Mouse (Mus musculus): Measurements from ENCODE around the gene Wdr64. TPM values are rescaled to one million over a fixed set of nuclear protein-coding genes. Genes with fewer than 3 reads are reported as not detected.

The Wdr64 gene
- polyA plus RNA-seq, 1 experiment from 2014 or later, result not detected

DNA sequence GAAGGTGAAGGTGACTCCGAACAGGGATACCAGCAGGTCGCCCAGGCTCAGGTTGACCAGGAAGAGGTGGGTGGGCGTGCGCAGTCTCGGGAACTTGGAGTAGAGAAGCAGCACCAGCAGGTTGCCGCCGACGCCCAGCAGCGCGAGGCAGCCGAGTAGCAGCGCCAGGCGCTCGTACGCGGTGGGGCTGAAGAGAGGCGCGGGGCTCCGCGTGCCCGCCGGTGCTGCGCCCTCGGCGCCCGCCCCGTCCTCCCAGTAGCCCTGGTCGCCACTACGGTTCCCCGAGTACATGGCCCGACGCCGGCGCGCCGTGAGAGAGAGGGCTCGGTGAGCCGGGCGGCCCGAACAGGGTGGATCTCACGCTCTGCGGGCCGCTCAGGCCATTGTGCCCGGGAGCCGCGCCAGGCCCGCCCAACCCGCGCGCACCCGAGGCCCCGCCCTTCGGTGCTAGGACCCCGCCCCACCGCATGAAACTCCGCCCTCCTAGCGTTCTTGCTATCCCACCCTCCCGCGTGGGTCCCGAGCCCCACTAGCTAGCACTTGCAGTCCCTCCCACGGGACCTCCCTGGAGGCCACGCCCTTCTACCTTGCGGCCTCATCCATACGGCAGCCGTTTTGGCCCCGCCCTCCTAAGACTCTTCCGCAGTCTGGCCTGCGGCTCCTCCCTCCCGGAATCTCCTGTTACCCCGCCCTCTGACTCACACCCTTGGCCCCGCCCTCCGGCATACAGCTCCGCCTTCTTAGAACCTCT lies 6.0 kb upstream of the Wdr64 start, which contains the start of the genes Opn3 and Chml:
TSS of gene Opn3 (minus strand) at position 531 of the 751 bp plus-strand sequence.
TSS of gene Chml (minus strand) at position 656 of the 751 bp plus-strand sequence.
- peaks cover 30% of the 10 kb centered on the region for H3K4me1 ChIP-seq
- H3K4me2 ChIP-seq (replicated peaks), result peak within 1 kb of the TSS; percentile 68
- under 1% methylated on average over 71 of the region's 73 CpGs for WGBS
- peak; percentile 96 for ATAC-seq (ENCODE audit: low FRiP score, low read depth)
- H3K9me3 ChIP-seq, result no peaks in the 10 kb centered on the region
- H3K27me3 ChIP-seq, result no peaks in the 10 kb centered on the region
- H3K4me3 ChIP-seq, result peak within 1 kb of the TSS; percentile 79
- peak within 1 kb of the TSS; percentile 89 for H3K27ac ChIP-seq (replicated peaks)
- peak within 1 kb of the TSS; percentile 76 for H3K9ac ChIP-seq (replicated peaks)
- H3K36me3 ChIP-seq, result peaks cover 8% of the 10 kb centered on the region

DNA sequence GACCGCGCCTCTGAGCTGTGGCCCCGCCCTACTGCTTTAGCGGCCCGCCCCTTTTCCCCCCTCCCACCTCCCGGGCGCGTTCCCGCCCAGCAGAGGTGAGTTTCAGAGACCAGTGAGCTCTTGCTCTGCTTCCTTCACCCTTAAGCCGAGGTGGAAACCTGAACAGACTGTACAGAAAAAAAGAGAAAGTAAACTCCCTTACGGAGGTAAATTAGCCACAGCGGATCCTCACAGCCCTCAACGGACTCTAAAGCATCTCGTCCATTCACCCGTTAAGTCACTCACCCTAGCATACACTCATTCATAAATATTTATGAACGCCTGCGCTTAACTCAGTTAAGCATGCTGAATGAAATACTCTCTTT lies 5.4 kb upstream of the Wdr64 start:
- H3K27me3 ChIP-seq, result no peaks in the 10 kb centered on the region
- H3K9me3 ChIP-seq, result no peaks in the 10 kb centered on the region
- peaks cover 30% of the 10 kb centered on the region for H3K4me1 ChIP-seq
- whole genome bisulfite sequencing, result under 1% methylated on average over 17 of the region's 17 CpGs
- peak; percentile 76 for ATAC-seq (ENCODE audit: low FRiP score, low read depth)
- H3K9ac ChIP-seq (replicated peaks), result 0 out of 2 replicates have a peak overlapping the region, but pooled peaks have one; percentile 11
- H3K36me3 ChIP-seq, result peaks cover 3% of the 10 kb centered on the region
- H3K4me3 ChIP-seq, result peak overlapping the region; percentile 79
- H3K4me2 ChIP-seq (replicated peaks), result peak overlapping the region; percentile 68
- H3K27ac ChIP-seq (replicated peaks), result no peak overlapping the region

DNA sequence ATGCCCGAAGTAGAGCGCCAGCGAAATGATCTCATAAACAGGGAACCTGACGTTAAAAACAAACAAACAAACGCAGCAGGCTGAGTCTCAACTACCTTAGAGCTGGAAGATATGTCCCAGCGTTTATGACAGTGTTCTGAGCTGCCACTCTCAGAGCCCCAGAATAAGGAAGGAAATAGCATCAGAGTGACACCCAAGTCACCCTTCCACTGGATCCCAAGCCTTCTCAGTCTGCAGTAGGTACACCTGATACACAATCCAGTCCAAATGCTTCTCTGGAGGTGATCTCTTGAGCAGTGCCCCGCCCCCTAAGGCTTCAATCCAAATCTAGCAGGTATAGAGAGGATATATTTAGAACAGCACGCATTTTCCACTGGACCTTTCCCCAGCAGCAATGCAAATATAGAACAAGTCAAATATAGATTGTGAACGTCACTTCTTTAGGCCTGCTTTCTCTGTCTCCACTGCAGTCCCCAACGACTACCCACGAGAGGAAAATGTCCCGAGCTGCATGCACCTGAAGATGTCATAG lies 4.9 kb upstream of the Wdr64 start:
- peak; percentile 5; the same call in 1 of the 2 replicates for ATAC-seq (ENCODE audit: low FRiP score, low read depth)
- H3K36me3 ChIP-seq, result no peaks in the 10 kb centered on the region
- H3K9ac ChIP-seq (replicated peaks), result 0 out of 2 replicates have a peak overlapping the region, but pooled peaks have one; percentile 11
- H3K27me3 ChIP-seq, result no peaks in the 10 kb centered on the region
- peak overlapping the region; percentile 79 for H3K4me3 ChIP-seq
- H3K4me2 ChIP-seq (replicated peaks), result peak overlapping the region; percentile 68
- H3K27ac ChIP-seq (replicated peaks), result no peak overlapping the region
- H3K4me1 ChIP-seq, result peaks cover 30% of the 10 kb centered on the region
- no peaks in the 10 kb centered on the region for H3K9me3 ChIP-seq
- WGBS, result 43% methylated on average over 12 of the region's 12 CpGs

DNA sequence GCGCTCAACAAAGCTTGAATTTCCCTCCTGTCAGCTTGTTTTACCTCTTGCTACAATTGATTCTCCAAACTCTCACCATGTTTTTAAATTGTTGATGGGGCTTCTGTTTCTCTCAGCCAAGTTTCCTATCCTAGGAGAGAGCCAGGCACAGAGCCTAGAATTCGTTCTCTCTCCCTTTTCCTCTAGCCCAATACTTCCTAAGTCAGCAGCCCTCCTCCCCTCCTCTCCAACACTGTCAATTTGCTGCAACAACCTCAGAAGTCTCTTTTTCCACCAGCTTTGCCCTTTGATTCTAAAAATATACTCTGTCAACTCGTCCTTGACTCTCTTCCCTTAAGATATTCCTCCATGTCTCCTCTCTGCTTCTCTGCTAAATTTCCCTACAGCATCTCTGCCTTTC lies 982 bp downstream of the Wdr64 start:
- H3K9ac ChIP-seq (replicated peaks), result no peak overlapping the region
- no peak overlapping the region for H3K4me3 ChIP-seq
- WGBS, result 72% methylated on average over 3 of the region's 3 CpGs

DNA sequence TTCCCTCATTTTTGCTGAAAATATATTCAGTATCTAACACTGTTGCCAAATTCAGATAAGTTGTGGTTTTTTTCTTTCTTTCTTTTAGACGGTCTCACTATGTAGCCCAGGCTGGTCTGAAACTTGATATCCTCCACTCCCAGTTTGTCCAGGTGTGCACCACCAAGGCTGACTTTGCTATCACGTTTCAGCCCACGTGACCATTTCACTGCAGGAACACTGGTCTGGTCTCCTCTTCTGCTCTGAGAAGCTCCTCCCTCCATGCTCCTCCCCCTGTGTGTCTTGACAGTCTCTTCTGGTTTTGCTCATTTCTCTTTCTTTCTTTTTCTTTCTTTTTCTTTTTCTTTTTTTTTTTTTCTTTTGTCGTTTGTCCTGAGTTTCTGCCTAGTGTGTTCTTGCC lies 1.4 kb downstream of the Wdr64 start:
- Histone ChIP-seq H3K4me2 (replicated peaks) (no peak overlapping the region), H3K36me3 (no peaks in the 10 kb centered on the region), H3K27ac (replicated peaks) (no peak overlapping the region), H3K27me3 (no peaks in the 10 kb centered on the region), H3K4me3 (no peak overlapping the region), H3K9ac (replicated peaks) (no peak overlapping the region), H3K9me3 (no peaks in the 10 kb centered on the region), H3K4me1 (no peaks in the 10 kb centered on the region)
- no peak for ATAC-seq (ENCODE audit: low FRiP score, low read depth)
- WGBS, result 50% methylated on average over 4 of the region's 4 CpGs

More for the DNA sequence above, 982 bp downstream of the Wdr64 start:
- H3K4me1 ChIP-seq, result no peaks in the 10 kb centered on the region
- no peaks in the 10 kb centered on the region for H3K9me3 ChIP-seq
- no peak overlapping the region for H3K27ac ChIP-seq (replicated peaks)
- no peak overlapping the region for H3K4me2 ChIP-seq (replicated peaks)
- ATAC-seq (ENCODE audit: low FRiP score, low read depth), result no peak
- no peaks in the 10 kb centered on the region for H3K36me3 ChIP-seq
- H3K27me3 ChIP-seq, result no peaks in the 10 kb centered on the region

DNA sequence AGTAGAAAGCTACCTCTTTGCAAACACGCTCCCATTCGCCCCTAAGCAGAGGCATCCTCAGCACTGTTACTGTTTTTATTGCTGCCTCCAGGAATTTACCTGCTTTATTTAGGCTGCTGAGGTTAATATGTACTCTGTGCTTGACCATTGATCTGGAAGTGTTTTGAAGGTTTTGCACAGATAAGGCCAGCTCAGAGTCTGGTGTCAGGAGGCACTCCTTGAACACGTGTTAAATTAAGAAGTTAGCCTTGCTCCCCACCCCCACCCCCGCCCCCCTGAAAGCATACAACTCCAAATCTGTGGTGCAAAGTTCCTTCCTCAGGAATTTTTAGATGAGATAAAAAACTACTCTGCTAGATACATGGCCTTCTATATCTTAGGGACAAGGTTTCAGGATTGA lies 2.8 kb downstream of the Wdr64 start:
- Histone ChIP-seq H3K27me3 (no peaks in the 10 kb centered on the region), H3K27ac (replicated peaks) (no peak overlapping the region), H3K4me1 (no peaks in the 10 kb centered on the region), H3K9me3 (no peaks in the 10 kb centered on the region), H3K4me2 (replicated peaks) (no peak overlapping the region), H3K36me3 (no peaks in the 10 kb centered on the region), H3K9ac (replicated peaks) (no peak overlapping the region), H3K4me3 (no peak overlapping the region)
- WGBS, result 83% methylated on average over 4 of the region's 4 CpGs
- no peak for ATAC-seq (ENCODE audit: low FRiP score, low read depth)

DNA sequence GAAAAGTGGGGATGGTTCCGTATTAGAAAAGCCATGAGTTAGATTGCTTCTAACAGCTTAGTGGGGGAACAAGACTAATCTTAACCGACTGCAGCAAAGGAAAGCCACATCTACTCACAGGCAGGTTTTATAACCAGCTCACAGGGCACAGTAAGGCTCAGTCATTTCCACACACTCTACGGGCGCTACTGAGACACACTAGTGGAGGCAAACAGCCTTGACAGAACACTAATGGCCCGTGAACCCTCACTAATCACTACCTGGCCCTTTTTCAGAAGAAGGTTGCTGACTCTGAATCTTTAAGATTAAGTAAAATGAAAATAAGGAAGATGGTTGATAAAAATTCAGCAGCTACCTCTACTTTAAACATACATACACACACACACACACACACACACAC lies 9.2 kb downstream of the Wdr64 start:
- WGBS, result 80% methylated on average over 5 of the region's 5 CpGs
- Histone ChIP-seq H3K27me3 (no peaks in the 10 kb centered on the region), H3K4me3 (no peak overlapping the region), H3K9me3 (no peaks in the 10 kb centered on the region), H3K27ac (replicated peaks) (no peak overlapping the region), H3K4me1 (no peaks in the 10 kb centered on the region), H3K36me3 (no peaks in the 10 kb centered on the region), H3K4me2 (replicated peaks) (no peak overlapping the region), H3K9ac (replicated peaks) (no peak overlapping the region)
- no peak for ATAC-seq (ENCODE audit: low FRiP score, low read depth)

DNA sequence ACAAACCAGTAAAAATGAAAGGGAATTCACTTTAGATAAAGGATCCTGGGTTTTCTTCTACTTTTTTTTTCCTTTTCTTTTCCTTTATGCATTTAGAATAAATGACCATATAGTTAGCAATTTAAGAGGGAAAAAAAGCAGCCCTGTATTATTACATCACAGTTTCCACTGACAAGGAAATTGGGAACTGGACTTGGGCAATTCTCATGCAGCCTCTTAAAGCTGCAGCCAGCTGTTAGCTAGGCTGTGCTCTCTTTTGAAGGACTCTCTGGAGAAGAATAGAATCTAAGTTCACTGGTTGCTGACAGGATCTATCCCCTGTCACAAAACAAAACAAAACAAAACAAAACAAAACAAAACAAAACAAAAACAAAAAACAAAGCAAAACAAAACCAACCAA lies 9.6 kb downstream of the Wdr64 start:
- no peak for ATAC-seq (ENCODE audit: low FRiP score, low read depth)
- no peak overlapping the region for H3K9ac ChIP-seq (replicated peaks)
- H3K27me3 ChIP-seq, result no peaks in the 10 kb centered on the region

DNA sequence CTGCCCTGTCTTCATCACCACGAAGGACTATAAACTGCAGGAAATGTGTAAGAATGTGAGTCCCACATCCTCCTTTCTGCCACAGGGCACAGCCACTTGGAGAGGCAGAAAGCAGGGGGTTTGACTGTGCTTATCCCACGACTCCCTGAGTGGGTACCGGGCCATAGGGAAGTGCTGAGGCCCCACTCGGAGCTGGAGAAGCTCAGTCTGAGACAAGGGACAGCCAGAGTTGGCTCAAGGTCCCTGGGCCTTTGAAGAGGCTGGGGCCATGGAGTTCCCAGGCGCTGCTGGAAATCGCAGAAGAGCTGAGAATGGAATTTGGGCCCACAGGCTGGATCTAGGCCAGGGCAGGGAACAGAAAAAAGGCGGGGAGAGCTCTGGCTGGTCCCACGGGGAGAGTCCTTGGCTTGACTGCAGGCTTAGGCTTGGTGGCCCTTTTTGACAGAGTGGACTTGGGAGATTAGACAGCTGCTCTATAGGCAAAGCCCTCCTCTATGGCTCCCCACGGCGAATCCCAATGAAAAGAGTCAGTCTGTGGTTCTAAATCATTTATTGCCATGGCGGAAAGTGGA lies 14.0 kb downstream of the Wdr64 start:
- Histone ChIP-seq H3K4me3 (no peak overlapping the region), H3K4me1 (no peaks in the 10 kb centered on the region), H3K9me3 (no peaks in the 10 kb centered on the region), H3K4me2 (replicated peaks) (no peak overlapping the region), H3K9ac (replicated peaks) (no peak overlapping the region), H3K36me3 (no peaks in the 10 kb centered on the region), H3K27ac (replicated peaks) (no peak overlapping the region), H3K27me3 (no peaks in the 10 kb centered on the region)
- 77% methylated on average over 11 of the region's 11 CpGs for WGBS
- no peak for ATAC-seq (ENCODE audit: low FRiP score, low read depth)

More for the DNA sequence above, 9.6 kb downstream of the Wdr64 start:
- Histone ChIP-seq H3K4me3 (no peak overlapping the region), H3K9me3 (no peaks in the 10 kb centered on the region), H3K27ac (replicated peaks) (no peak overlapping the region), H3K4me1 (no peaks in the 10 kb centered on the region), H3K4me2 (replicated peaks) (no peak overlapping the region), H3K36me3 (no peaks in the 10 kb centered on the region)

DNA sequence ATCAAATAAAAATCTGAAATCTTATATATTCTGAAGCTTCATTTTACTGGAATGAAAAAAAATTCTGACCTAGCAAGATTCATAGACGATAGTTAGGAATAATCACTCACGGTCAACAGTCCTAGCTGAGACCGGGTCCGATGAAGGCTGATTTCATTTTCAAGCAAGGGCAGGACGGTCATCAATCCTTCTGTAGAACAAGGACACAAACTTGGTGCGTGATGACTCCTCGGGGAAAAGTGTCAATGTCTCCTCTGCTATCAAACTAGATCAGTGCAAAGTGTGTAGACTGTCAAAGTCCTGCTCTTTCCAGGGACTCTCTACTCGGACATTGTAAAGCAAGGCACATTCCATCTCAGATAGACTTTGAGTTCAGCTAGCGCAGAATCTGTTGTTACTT lies 18.4 kb downstream of the Wdr64 start:
- no peaks in the 10 kb centered on the region for H3K4me1 ChIP-seq
- no peak for ATAC-seq (ENCODE audit: low FRiP score, low read depth)
- H3K4me2 ChIP-seq (replicated peaks), result no peak overlapping the region
- no peak overlapping the region for H3K9ac ChIP-seq (replicated peaks)
- no peaks in the 10 kb centered on the region for H3K9me3 ChIP-seq
- no peak overlapping the region for H3K27ac ChIP-seq (replicated peaks)
- no peak overlapping the region for H3K4me3 ChIP-seq
- WGBS, result 89% methylated on average over 9 of the region's 9 CpGs
- no peaks in the 10 kb centered on the region for H3K27me3 ChIP-seq
- no peaks in the 10 kb centered on the region for H3K36me3 ChIP-seq

DNA sequence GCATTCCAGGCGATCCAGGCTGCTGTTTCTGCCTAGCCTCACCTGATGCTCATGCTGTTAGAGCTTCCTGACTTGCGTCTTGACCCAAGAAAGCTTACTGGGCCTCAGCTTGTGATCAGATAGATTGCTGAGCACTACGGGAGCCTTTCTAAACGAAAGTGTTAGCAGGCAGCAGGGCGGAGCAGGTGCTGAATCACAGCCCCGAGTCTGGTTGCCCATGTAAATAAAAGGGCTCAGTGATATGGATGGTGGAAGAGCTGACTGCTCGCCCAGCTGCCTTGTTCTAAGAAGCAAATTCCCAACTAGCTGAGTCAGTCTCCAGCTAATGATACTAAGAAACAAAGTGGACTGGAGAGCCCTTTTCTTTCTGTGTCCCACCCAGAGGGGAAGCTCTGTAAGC lies 27.4 kb downstream of the Wdr64 start:
- Histone ChIP-seq H3K9me3 (no peaks in the 10 kb centered on the region), H3K27me3 (no peaks in the 10 kb centered on the region), H3K27ac (replicated peaks) (no peak overlapping the region), H3K36me3 (no peaks in the 10 kb centered on the region), H3K4me1 (no peaks in the 10 kb centered on the region), H3K4me2 (replicated peaks) (no peak overlapping the region), H3K9ac (replicated peaks) (no peak overlapping the region), H3K4me3 (no peak overlapping the region)
- 45% methylated on average over 7 of the region's 7 CpGs for whole genome bisulfite sequencing
- ATAC-seq (ENCODE audit: low FRiP score, low read depth), result no peak

DNA sequence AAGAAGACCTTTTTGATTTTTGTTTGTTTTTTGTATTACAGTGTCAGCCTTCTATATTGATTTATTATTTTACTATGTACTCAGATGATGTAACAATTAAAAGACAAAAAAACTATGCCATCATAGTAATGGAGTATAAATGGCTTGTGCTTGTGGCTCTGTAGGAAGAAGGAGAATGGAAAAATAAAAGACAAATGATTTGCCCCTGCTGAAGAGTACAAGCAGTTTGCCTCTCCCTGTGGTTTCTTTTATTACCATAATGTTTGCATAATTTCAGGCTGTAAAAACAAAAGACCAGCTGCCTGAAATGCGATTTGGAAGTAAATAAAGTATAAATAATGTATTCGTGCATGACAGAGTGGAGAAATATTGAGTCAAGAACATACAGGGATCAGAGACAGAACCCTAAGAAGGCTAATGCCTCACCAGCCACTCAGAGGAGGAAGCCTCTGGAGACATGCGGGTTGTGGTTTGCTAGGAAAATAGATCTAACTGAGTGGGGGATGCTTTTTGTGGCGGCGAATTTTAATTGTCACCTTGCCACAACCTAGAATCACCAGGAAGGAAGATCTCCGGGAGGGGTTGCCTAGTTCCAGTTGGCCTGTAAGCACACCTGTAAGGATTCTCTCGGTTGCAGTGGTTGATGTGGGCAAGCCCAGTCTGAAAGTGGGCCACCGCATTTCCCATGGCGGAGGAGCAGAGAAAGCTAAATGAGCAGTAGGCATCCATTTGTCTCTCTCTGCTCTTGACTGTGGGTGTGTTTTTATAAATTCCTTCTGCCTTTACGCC lies 56.4 kb downstream of the Wdr64 start:
- WGBS, result 82% methylated on average over 10 of the region's 10 CpGs

More for the DNA sequence above, 56.4 kb downstream of the Wdr64 start:
- no peak for ATAC-seq (ENCODE audit: low FRiP score, low read depth)
- no peak overlapping the region for H3K4me2 ChIP-seq (replicated peaks)
- H3K27me3 ChIP-seq, result no peaks in the 10 kb centered on the region
- H3K4me1 ChIP-seq, result no peaks in the 10 kb centered on the region
- no peaks in the 10 kb centered on the region for H3K9me3 ChIP-seq
- no peak overlapping the region for H3K9ac ChIP-seq (replicated peaks)
- H3K4me3 ChIP-seq, result no peak overlapping the region
- H3K27ac ChIP-seq (replicated peaks), result no peak overlapping the region
- H3K36me3 ChIP-seq, result no peaks in the 10 kb centered on the region

Measured in midbrain, embryonic 12.5 days (tissue).